21 mouse cellular contexts compared by ENCODE assay signal in the genomic region with DNA sequence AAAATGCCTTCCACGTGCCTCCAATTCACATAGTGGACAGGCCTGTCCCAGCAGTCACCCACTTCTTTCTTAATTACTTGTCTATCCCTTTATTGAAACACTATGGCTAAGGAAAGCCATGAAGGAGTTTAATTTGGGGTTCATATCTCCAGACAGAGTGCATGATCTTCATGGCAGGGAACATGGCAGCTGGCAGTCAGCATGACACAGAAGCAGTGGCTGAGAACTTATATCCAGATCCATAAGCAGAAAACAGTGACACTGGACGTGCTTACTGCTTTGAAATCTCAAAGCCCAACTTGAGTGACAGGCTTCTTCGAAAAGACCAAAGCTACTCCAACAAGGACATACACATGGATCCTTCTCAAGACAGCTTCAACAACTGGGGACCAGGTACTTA. TPM values are rescaled to one million over a fixed set of nuclear protein-coding genes. Genes with fewer than 3 reads are reported as not detected.
DNase-seq lines count a peak whose midpoint lies in the region; ATAC-seq and TF ChIP-seq lines count a peak whose summit lies in the region.
"Had no signal": no experiment of that assay in that cellular context is flagged by ENCODE, and none has a peak within 500 bp of the region (broad histone marks: within the 10 kb centered on the region; RNA-seq: fewer than 3 reads in every experiment).

No protein-coding gene starts in this region.

- TF ChIP-seq CTCF in heart, adult 2 months (IDR thresholded peaks at IDR 0.05): no peak

- no peaks in the 10 kb centered on the region for H3K9me3 ChIP-seq in midbrain, embryonic 11.5 days (ENCODE audit: control insufficient read depth, low read length)
- H3K9me3 ChIP-seq in midbrain, embryonic 13.5 days: no peaks in the 10 kb centered on the region

- no peak overlapping the region for H3K9ac ChIP-seq in heart, adult 2 months (ENCODE audit: low read depth, low read length)
- no peak overlapping the region for H3K9ac ChIP-seq in midbrain, embryonic 11.5 days (ENCODE audit: low read length)
- H3K9ac ChIP-seq in midbrain, embryonic 13.5 days (replicated peaks): no peak overlapping the region

- H3K36me3 ChIP-seq in heart, adult 2 months (ENCODE audit: control insufficient read depth, insufficient read depth, low read length): no peaks in the 10 kb centered on the region
- H3K36me3 ChIP-seq in midbrain, embryonic 11.5 days (ENCODE audit: control insufficient read depth, insufficient read depth, low read length): no peaks in the 10 kb centered on the region
- no peaks in the 10 kb centered on the region for H3K36me3 ChIP-seq in midbrain, embryonic 13.5 days
- H3K36me3 ChIP-seq: G1E had no signal

- intact Hi-C loops in heart, adult 2 months (cut with DNase I): no loop called here

- no peak for TF ChIP-seq EP300 in heart, adult 2 months (IDR thresholded peaks at IDR 0.05; ENCODE audit: insufficient read depth, low read depth, low read length)

- no peak overlapping the region for H3K4me3 ChIP-seq in heart, adult 2 months
- no peak overlapping the region for H3K4me3 ChIP-seq in midbrain, embryonic 11.5 days (ENCODE audit: low read depth, low read length)
- H3K4me3 ChIP-seq in midbrain, embryonic 13.5 days (replicated peaks): no peak overlapping the region

- H3K27ac ChIP-seq in heart, adult 2 months: no peak overlapping the region
- H3K27ac ChIP-seq in midbrain, embryonic 11.5 days (ENCODE audit: low read depth, low read length): no peak overlapping the region
- no peak overlapping the region for H3K27ac ChIP-seq in midbrain, embryonic 13.5 days

- no peaks in the 10 kb centered on the region for H3K27me3 ChIP-seq in heart, adult 2 months (ENCODE audit: control insufficient read depth, insufficient read depth, low read length)
- no peaks in the 10 kb centered on the region for H3K27me3 ChIP-seq in midbrain, embryonic 11.5 days (ENCODE audit: control insufficient read depth, insufficient read depth, low read length)
- H3K27me3 ChIP-seq in midbrain, embryonic 13.5 days: no peaks in the 10 kb centered on the region
- H3K27me3 ChIP-seq: CH12.LX had no signal

- no peaks in the 10 kb centered on the region for H3K4me1 ChIP-seq in heart, adult 2 months (ENCODE audit: control insufficient read depth, insufficient read depth, low read length)
- H3K4me1 ChIP-seq in midbrain, embryonic 11.5 days (ENCODE audit: control insufficient read depth, insufficient read depth, low read length): no peaks in the 10 kb centered on the region
- no peaks in the 10 kb centered on the region for H3K4me1 ChIP-seq in midbrain, embryonic 13.5 days (replicated peaks)

- TF ChIP-seq POLR2A in heart, adult 2 months (IDR thresholded peaks at IDR 0.05; ENCODE audit: insufficient read depth, low read depth, low read length): no peak

- peak; percentile 54 for DNase-seq in heart, adult 11 months
- DNase-seq in heart, adult 2 months: no peak
- peak; percentile 59 for DNase-seq in midbrain, embryonic 11.5 days (ENCODE audit: low spot score, missing footprints)
- DNase-seq: adrenal gland, adult 2 months; adrenal gland, adult 8-10 months; adrenal gland, postnatal 10 days; adrenal gland, postnatal 14 days; adrenal gland, postnatal 25 days; adrenal gland, postnatal 36 days; B cell, adult 2 months; cerebellum, adult 11 months; cerebellum, adult 11-12 months; cerebellum, adult 18-20 months had no signal

- WGBS in heart, adult 2 months: 58% methylated on average over 3 of the region's 3 CpGs
- 83% methylated on average over 3 of the region's 3 CpGs for WGBS in midbrain, embryonic 11.5 days
- 79% methylated on average over 3 of the region's 3 CpGs for WGBS in midbrain, embryonic 13.5 days

- no peak for ATAC-seq in midbrain, embryonic 11.5 days (ENCODE audit: low FRiP score)
- ATAC-seq in midbrain, embryonic 13.5 days: no peak
- ATAC-seq: activated CD4-positive, CD25-positive, alpha-beta regulatory T cell, adult 4 months; CD4-positive, CD25-positive, alpha-beta regulatory T cell, adult 4 months; Patski had no signal

- H3K79me2 ChIP-seq in heart, adult 2 months (replicated peaks; ENCODE audit: control insufficient read depth, insufficient read depth, low read length): no peaks in the 10 kb centered on the region

- no peak overlapping the region for H3K4me2 ChIP-seq in midbrain, embryonic 11.5 days
- no peak overlapping the region for H3K4me2 ChIP-seq in midbrain, embryonic 13.5 days (replicated peaks)

RNA-seq across cellular contexts. Expression of a gene that starts 10.5 kb away (rescaled TPM):
- total RNA-seq in heart, adult 2 months (2021): under 1 TPM; 0.30 to 0.44 TPM
- 0.09 and 0.14 TPM in 2 replicates for polyA plus RNA-seq in heart, adult 2 months (2012; rRNA removed)
- 0.97 and 1.4 TPM in 2 replicates for polyA plus RNA-seq in midbrain, embryonic 11.5 days (2014; fragmentation: Nextera tagmentation; extraction: Ambion mirVana)
- 3.2 and 3.5 TPM in 2 replicates for polyA plus RNA-seq in midbrain, embryonic 13.5 days (2015; fragmentation: Nextera tagmentation; extraction: Ambion mirVana)
- total RNA-seq: CH12.LX, ES-E14, MEL had no signal
- polyA plus RNA-seq: activated CD4-positive, CD25-positive, alpha-beta regulatory T cell, adult 4 months; adrenal gland, adult 2 months; CD4-positive, CD25-positive, alpha-beta regulatory T cell, adult 4 months; G1E; Patski had no signal

Comparison
In these comparisons a context has a peak if more than half of its experiments do, and no peak if none do; other contexts are left out.
1. DNase-seq: peak in heart, adult 11 months (single experiment) and midbrain, embryonic 11.5 days (single experiment); none in heart, adult 2 months (0 of 2).